Mouse (Mus musculus) C2C12 (cell line): ENCODE results near the gene Cnot6. TPM values are rescaled to one million over a fixed set of nuclear protein-coding genes. Genes with fewer than 3 reads are reported as not detected.

Experiments
- H3K27me3 ChIP-seq: one replicate; pipeline ENCODE4 v1.6.1; 2011; ENCODE audit not compliant: control insufficient read depth, insufficient read depth, insufficient read length
- H3K36me3 ChIP-seq: one replicate; pipeline ENCODE4 v1.6.1; 2011; ENCODE audit not compliant: control insufficient read depth, insufficient read depth
- H3K4me3 ChIP-seq: one replicate; pipeline ENCODE4 v1.5.1; 2011; ENCODE audit warnings: mild to moderate bottlenecking, control low read depth; ENCODE audit not compliant: poor library complexity, insufficient read depth, severe bottlenecking
- H3K79me2 ChIP-seq: one replicate; pipeline ENCODE4 v1.6.1; 2011; ENCODE audit not compliant: control insufficient read depth, insufficient read depth
- H3K79me3 ChIP-seq: one replicate; pipeline ENCODE4 v1.6.1; 2011; ENCODE audit warnings: low read depth, control low read depth
- H3ac ChIP-seq: one replicate; pipeline ENCODE3; 2011; ENCODE audit warnings: low read depth; ENCODE audit not compliant: control insufficient read depth, insufficient read length
- CEBPB ChIP-seq: IDR thresholded peaks from one replicate; pipeline ENCODE4 v1.6.1; 2011; ENCODE audit warnings: low read depth, mild to moderate bottlenecking, control low read depth, moderate library complexity
- CTCF ChIP-seq: IDR thresholded peaks from one replicate; pipeline ENCODE4 v1.5.1; 2011; ENCODE audit not compliant: control insufficient read depth, insufficient read depth, insufficient read length
- FOSL1 ChIP-seq: IDR thresholded peaks from one replicate; pipeline ENCODE4 v1.8.0; 2011; ENCODE audit warnings: mild to moderate bottlenecking, low read length; ENCODE audit not compliant: poor library complexity, insufficient read depth, severe bottlenecking
- MAX ChIP-seq: IDR thresholded peaks from one replicate; pipeline ENCODE4 v1.6.1; 2011; ENCODE audit warnings: mild to moderate bottlenecking, control low read depth
- MYOD1 ChIP-seq: IDR thresholded peaks from one replicate; pipeline ENCODE4 v1.6.1; 2011; ENCODE audit warnings: low read depth; ENCODE audit not compliant: control insufficient read depth, insufficient read length
- MYOG ChIP-seq: IDR thresholded peaks from one replicate; pipeline ENCODE4 v1.6.1; 2011; ENCODE audit not compliant: control insufficient read depth, insufficient read length; ENCODE audit errors: extremely low read depth
- USF1 ChIP-seq: IDR thresholded peaks from one replicate; pipeline ENCODE4 v1.6.1; 2011; ENCODE audit warnings: low read depth, mild to moderate bottlenecking, control low read depth, moderate library complexity
- polyA plus RNA-seq: library from polyadenylated mRNA; unstranded; fragments of >200 nt; fragmentation: generic; extraction: Trizol; gene quantifications from one replicate; pipeline ENCODE4 v1.2.1, GENCODE M21; 2012; ENCODE audit warnings: missing spikeins

Cnot6 gene
- polyA plus RNA-seq, 1 experiment: 20.4 TPM

GRCm38 (mm10) chr11:49744981-49745380 is 32.5 kb upstream of the Cnot6 start:
- no peaks in the 10 kb centered on the region for H3K79me3 ChIP-seq
- no peak overlapping the region for H3K4me3 ChIP-seq
- H3K36me3 ChIP-seq: no peaks in the 10 kb centered on the region
- TF ChIP-seq CTCF: no peak
- TF ChIP-seq CEBPB: no peak
- TF ChIP-seq USF1: no peak
- no peak for TF ChIP-seq FOSL1
- TF ChIP-seq MYOD1: no peak
- no peak for TF ChIP-seq MYOG
- TF ChIP-seq MAX: no peak
- no peak overlapping the region for H3ac ChIP-seq
- H3K79me2 ChIP-seq: no peaks in the 10 kb centered on the region
- peaks cover 7% of the 10 kb centered on the region for H3K27me3 ChIP-seq

- H3ac ChIP-seq: no peak overlapping the region
- H3K4me3 ChIP-seq: no peak overlapping the region
- H3K36me3 ChIP-seq: no peaks in the 10 kb centered on the region
- no peaks in the 10 kb centered on the region for H3K79me2 ChIP-seq
- H3K27me3 ChIP-seq: peaks cover 7% of the 10 kb centered on the region
- TF ChIP-seq CTCF (no peak), USF1 (no peak), MAX (no peak), MYOD1 (no peak), MYOG (no peak), FOSL1 (no peak), CEBPB (no peak)
- H3K79me3 ChIP-seq: no peaks in the 10 kb centered on the region
Measured at GRCm38 (mm10) chr11:49743634-49744033, 31.1 kb upstream of the Cnot6 start.

- H3K4me3 ChIP-seq: no peak overlapping the region
- no peaks in the 10 kb centered on the region for H3K79me2 ChIP-seq
- TF ChIP-seq CEBPB (no peak), MYOG (no peak), CTCF (no peak), MYOD1 (no peak), MAX (no peak), USF1 (no peak), FOSL1 (no peak)
- H3K79me3 ChIP-seq: no peaks in the 10 kb centered on the region
- peaks cover 7% of the 10 kb centered on the region for H3K27me3 ChIP-seq
- no peak overlapping the region for H3ac ChIP-seq
- H3K36me3 ChIP-seq: no peaks in the 10 kb centered on the region
Measured at GRCm38 (mm10) chr11:49742248-49742647, 29.7 kb upstream of the Cnot6 start.

- H3K79me2 ChIP-seq: no peaks in the 10 kb centered on the region
- H3K36me3 ChIP-seq: no peaks in the 10 kb centered on the region
- H3K79me3 ChIP-seq: no peaks in the 10 kb centered on the region
- peaks cover 7% of the 10 kb centered on the region for H3K27me3 ChIP-seq
- H3K4me3 ChIP-seq: no peak overlapping the region
- TF ChIP-seq MAX: peak; percentile 39
- peak; percentile 75 for TF ChIP-seq FOSL1
- TF ChIP-seq MYOD1: no peak
- no peak overlapping the region for H3ac ChIP-seq
Measured at GRCm38 (mm10) chr11:49739776-49740175, 27.3 kb upstream of the Cnot6 start.

GRCm38 (mm10) chr11:49738659-49739406 is 26.3 kb upstream of the Cnot6 start:
- no peaks in the 10 kb centered on the region for H3K79me2 ChIP-seq
- H3K79me3 ChIP-seq: no peaks in the 10 kb centered on the region
- H3ac ChIP-seq: no peak overlapping the region
- TF ChIP-seq MAX (peak; percentile 37), FOSL1 (peak; percentile 51), CTCF (no peak), MYOD1 (peak; percentile 48), USF1 (no peak), CEBPB (peak; percentile 87), MYOG (no peak)
- no peak overlapping the region for H3K4me3 ChIP-seq
- peaks cover 7% of the 10 kb centered on the region for H3K27me3 ChIP-seq
- no peaks in the 10 kb centered on the region for H3K36me3 ChIP-seq

- no peaks in the 10 kb centered on the region for H3K79me3 ChIP-seq
- no peak overlapping the region for H3K4me3 ChIP-seq
- H3ac ChIP-seq: no peak overlapping the region
- no peaks in the 10 kb centered on the region for H3K36me3 ChIP-seq
- H3K79me2 ChIP-seq: no peaks in the 10 kb centered on the region
- TF ChIP-seq MYOD1 (no peak), MAX (no peak)
- H3K27me3 ChIP-seq: peaks cover 3% of the 10 kb centered on the region
Measured at GRCm38 (mm10) chr11:49737625-49738024, 25.1 kb upstream of the Cnot6 start.
